In genomic region chr1:14589905-14590304, GRCm38 (mm10) we compare ENCODE assay signal across 21 mouse cellular contexts.
A peak's percentile ranks its signal among the peaks of the same experiment; 100 is the strongest.
DNase-seq lines count a peak whose midpoint lies in the region; ATAC-seq and TF ChIP-seq lines count a peak whose summit lies in the region.
"Had no signal": no experiment of that assay in that cellular context is flagged by ENCODE, and none has a peak within 500 bp of the region (broad histone marks: within the 10 kb centered on the region; RNA-seq: fewer than 3 reads in every experiment).

No protein-coding gene starts in this region.

- no peak overlapping the region for H3K4me3 ChIP-seq in kidney, adult 2 months (ENCODE audit: insufficient read depth, low read depth, low read length)
- no peak overlapping the region for H3K4me3 ChIP-seq in forebrain, embryonic 11.5 days (ENCODE audit: low read depth, low read length)
- H3K4me3 ChIP-seq: embryonic facial prominence, embryonic 13.5 days; forebrain, embryonic 10.5 days; heart, embryonic 13.5 days; hindbrain, embryonic 15.5 days; layer of hippocampus, adult 2 months; left cerebral cortex, adult 2 months; limb, embryonic 13.5 days; liver, embryonic 15.5 days had no signal

- TF ChIP-seq POLR2A in kidney, adult 2 months (IDR thresholded peaks at IDR 0.05; ENCODE audit: low read depth, low read length) = no peak

- no peak overlapping the region for H3K4me2 ChIP-seq in forebrain, embryonic 11.5 days (ENCODE audit: low read depth, low read length, severe bottlenecking)
- H3K4me2 ChIP-seq: embryonic facial prominence, embryonic 13.5 days; heart, embryonic 13.5 days; hindbrain, embryonic 15.5 days; limb, embryonic 13.5 days; liver, embryonic 15.5 days had no signal

- no peak for TF ChIP-seq CTCF in kidney, adult 2 months (conservative IDR thresholded peaks at IDR 0.05; ENCODE audit: insufficient read depth, insufficient read length, low read depth, low read length)

- intact Hi-C loops in heart, postnatal 25 days (cut with DNase I) = no loop called here

- no peaks in the 10 kb centered on the region for H3K4me1 ChIP-seq in kidney, adult 2 months (ENCODE audit: control insufficient read depth, insufficient read depth, low read length)
- no peaks in the 10 kb centered on the region for H3K4me1 ChIP-seq in forebrain, embryonic 11.5 days (replicated peaks; ENCODE audit: control insufficient read depth, insufficient read depth, low read length)
- H3K4me1 ChIP-seq: embryonic facial prominence, embryonic 13.5 days; forebrain, embryonic 10.5 days; heart, embryonic 13.5 days; hindbrain, embryonic 15.5 days; limb, embryonic 13.5 days; liver, embryonic 15.5 days had no signal

- H3K9ac ChIP-seq in forebrain, embryonic 11.5 days (ENCODE audit: low read length) = no peak overlapping the region
- H3K9ac ChIP-seq: embryonic facial prominence, embryonic 13.5 days; heart, embryonic 13.5 days; hindbrain, embryonic 15.5 days; limb, embryonic 13.5 days; liver, embryonic 15.5 days had no signal

- 79% methylated on average over 5 of the region's 5 CpGs for WGBS in kidney, adult 2 months
- WGBS in forebrain, embryonic 11.5 days = 95% methylated on average over 5 of the region's 5 CpGs

- ATAC-seq in inflammation-experienced regulatory T-cells, adult 6 months = no peak
- no peak for ATAC-seq in forebrain, embryonic 11.5 days (replicated peaks; ENCODE audit: low FRiP score)

- no peaks in the 10 kb centered on the region for H3K36me3 ChIP-seq in kidney, adult 2 months (ENCODE audit: control insufficient read depth, insufficient read depth, low read length)
- no peaks in the 10 kb centered on the region for H3K36me3 ChIP-seq in forebrain, embryonic 11.5 days (ENCODE audit: control insufficient read depth, insufficient read depth, low read length)
- H3K36me3 ChIP-seq: embryonic facial prominence, embryonic 13.5 days; forebrain, embryonic 10.5 days; heart, embryonic 13.5 days; hindbrain, embryonic 15.5 days; limb, embryonic 13.5 days; liver, embryonic 15.5 days had no signal

- peak; percentile 5 for DNase-seq in kidney, postnatal 14 days
- DNase-seq in kidney, adult 2 months = no peak
- peak; percentile 60 to 66 for DNase-seq in urinary bladder, postnatal 4 days (ENCODE audit: low spot score in 2 of 2)
- no peak for DNase-seq in urinary bladder, adult 18-20 months (ENCODE audit: low spot score in 2 of 2)
- peak; percentile 35 for DNase-seq in heart, postnatal 25 days (ENCODE audit: low spot score)
- DNase-seq in forebrain, embryonic 11.5 days (ENCODE audit: low spot score) = no peak
- DNase-seq: adrenal gland, adult 8-10 months; cerebellum, adult 18-20 months; kidney, adult 8-10 months; midbrain, embryonic 14.5 days; right cerebral cortex, postnatal 25 days; thymus, postnatal 14 days had no signal

- H3K27ac ChIP-seq in kidney, adult 2 months (ENCODE audit: insufficient read depth, low read depth, low read length) = no peak overlapping the region
- no peak overlapping the region for H3K27ac ChIP-seq in forebrain, embryonic 11.5 days (ENCODE audit: low read depth, low read length)
- H3K27ac ChIP-seq: embryonic facial prominence, embryonic 13.5 days; forebrain, embryonic 10.5 days; heart, embryonic 13.5 days; hindbrain, embryonic 15.5 days; layer of hippocampus, adult 2 months; left cerebral cortex, adult 2 months; limb, embryonic 13.5 days; liver, embryonic 15.5 days had no signal

- H3K9me3 ChIP-seq in forebrain, embryonic 11.5 days (ENCODE audit: control insufficient read depth, low read length) = no peaks in the 10 kb centered on the region
- H3K9me3 ChIP-seq: embryonic facial prominence, embryonic 13.5 days; forebrain, embryonic 10.5 days; heart, embryonic 13.5 days; hindbrain, embryonic 15.5 days; limb, embryonic 13.5 days; liver, embryonic 15.5 days had no signal

- no peaks in the 10 kb centered on the region for H3K27me3 ChIP-seq in kidney, adult 2 months (replicated peaks; ENCODE audit: control insufficient read depth, insufficient read depth, low read length)
- H3K27me3 ChIP-seq in forebrain, embryonic 11.5 days (ENCODE audit: control insufficient read depth, insufficient read depth, low read length) = no peaks in the 10 kb centered on the region
- H3K27me3 ChIP-seq: embryonic facial prominence, embryonic 13.5 days; heart, embryonic 13.5 days; hindbrain, embryonic 15.5 days; liver, embryonic 15.5 days had no signal

Comparison
In these comparisons a context has a peak if more than half of its experiments do, and no peak if none do; other contexts are left out.
1. DNase-seq: peak in kidney, postnatal 14 days (single experiment), urinary bladder, postnatal 4 days (2 of 2) and heart, postnatal 25 days (single experiment); none in kidney, adult 2 months (single experiment), urinary bladder, adult 18-20 months (0 of 2) and forebrain, embryonic 11.5 days (single experiment).